Mouse (Mus musculus): Measurements from ENCODE around the gene Snapc1. TPM values are rescaled to one million over a fixed set of nuclear protein-coding genes. Genes with fewer than 3 reads are reported as not detected.

The Snapc1 gene
- polyA plus RNA-seq, 1 experiment: 2.5 TPM

DNA sequence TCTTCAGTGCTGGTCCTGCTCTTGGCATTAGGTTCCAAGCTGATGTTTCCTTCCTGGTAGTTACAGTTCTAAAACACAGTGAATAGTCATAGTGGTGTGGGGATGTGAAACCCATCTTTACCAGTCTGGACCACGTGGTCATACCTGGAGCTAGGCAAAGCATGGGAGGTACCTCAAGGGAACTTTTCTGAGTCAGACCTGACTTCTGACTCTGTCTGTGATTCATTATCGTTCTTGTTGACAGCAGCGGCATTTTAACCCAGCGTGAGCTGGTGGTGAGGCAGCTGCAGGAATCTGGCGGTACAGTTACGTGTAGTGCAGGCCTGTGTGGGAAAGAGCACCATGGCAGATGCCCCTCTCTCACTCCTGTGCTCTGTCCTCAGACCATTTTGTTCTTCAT lies 10.3 kb downstream of the Snapc1 start:
- TF ChIP-seq MYOD1 (IDR thresholded peaks at IDR 0.05; ENCODE audit: control insufficient read depth, insufficient read length, low read depth) (no peak), MAX (IDR thresholded peaks at IDR 0.05) (no peak), FOSL1 (IDR thresholded peaks at IDR 0.05; ENCODE audit: insufficient read depth, low read length, poor library complexity, severe bottlenecking) (no peak), USF1 (IDR thresholded peaks at IDR 0.05; ENCODE audit: low read depth) (no peak), MYOG (IDR thresholded peaks at IDR 0.05; ENCODE audit: control insufficient read depth, extremely low read depth, insufficient read length) (no peak), CTCF (IDR thresholded peaks at IDR 0.05; ENCODE audit: control insufficient read depth, insufficient read depth, insufficient read length) (no peak), CEBPB (IDR thresholded peaks at IDR 0.05; ENCODE audit: low read depth) (no peak)
- H3K79me3 ChIP-seq (ENCODE audit: low read depth): no peaks in the 10 kb centered on the region
- peaks cover 91% of the 10 kb centered on the region for H3K36me3 ChIP-seq (ENCODE audit: control insufficient read depth, insufficient read depth)
- H3K79me2 ChIP-seq (ENCODE audit: control insufficient read depth, insufficient read depth): no peaks in the 10 kb centered on the region
- no peak overlapping the region for H3K4me3 ChIP-seq (ENCODE audit: insufficient read depth, poor library complexity, severe bottlenecking)
- no peak overlapping the region for H3ac ChIP-seq (ENCODE audit: control insufficient read depth, insufficient read length, low read depth)
- no peaks in the 10 kb centered on the region for H3K27me3 ChIP-seq (ENCODE audit: control insufficient read depth, insufficient read depth, insufficient read length)

DNA sequence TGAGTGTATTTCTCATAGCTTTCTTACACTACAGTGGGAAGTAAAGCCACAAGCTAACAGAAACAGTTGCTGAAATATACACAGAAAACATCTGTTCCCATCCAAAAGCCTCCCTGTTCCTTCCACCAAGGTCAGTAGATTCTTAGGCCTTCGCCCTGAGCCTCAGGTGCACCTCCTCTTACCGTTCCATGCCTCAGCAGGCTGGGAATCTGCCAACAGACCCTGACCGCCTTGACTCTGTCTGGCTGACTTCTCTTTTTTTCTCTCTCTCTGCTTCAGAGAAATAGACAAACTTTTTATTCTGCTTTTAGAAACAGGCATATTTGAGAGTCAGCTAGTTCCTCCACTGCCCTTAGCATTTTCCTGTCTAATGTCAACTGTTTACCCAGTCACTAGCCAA lies 13.9 kb downstream of the Snapc1 start:
- Histone ChIP-seq H3K79me2 (ENCODE audit: control insufficient read depth, insufficient read depth) (no peaks in the 10 kb centered on the region), H3K36me3 (ENCODE audit: control insufficient read depth, insufficient read depth) (peaks cover 85% of the 10 kb centered on the region), H3ac (ENCODE audit: control insufficient read depth, insufficient read length, low read depth) (no peak overlapping the region), H3K4me3 (ENCODE audit: insufficient read depth, poor library complexity, severe bottlenecking) (no peak overlapping the region), H3K27me3 (ENCODE audit: control insufficient read depth, insufficient read depth, insufficient read length) (no peaks in the 10 kb centered on the region), H3K79me3 (ENCODE audit: low read depth) (no peaks in the 10 kb centered on the region)
- no peak for TF ChIP-seq MYOD1 (IDR thresholded peaks at IDR 0.05; ENCODE audit: control insufficient read depth, insufficient read length, low read depth)
- TF ChIP-seq CTCF (IDR thresholded peaks at IDR 0.05; ENCODE audit: control insufficient read depth, insufficient read depth, insufficient read length): no peak
- no peak for TF ChIP-seq MAX (IDR thresholded peaks at IDR 0.05)

DNA sequence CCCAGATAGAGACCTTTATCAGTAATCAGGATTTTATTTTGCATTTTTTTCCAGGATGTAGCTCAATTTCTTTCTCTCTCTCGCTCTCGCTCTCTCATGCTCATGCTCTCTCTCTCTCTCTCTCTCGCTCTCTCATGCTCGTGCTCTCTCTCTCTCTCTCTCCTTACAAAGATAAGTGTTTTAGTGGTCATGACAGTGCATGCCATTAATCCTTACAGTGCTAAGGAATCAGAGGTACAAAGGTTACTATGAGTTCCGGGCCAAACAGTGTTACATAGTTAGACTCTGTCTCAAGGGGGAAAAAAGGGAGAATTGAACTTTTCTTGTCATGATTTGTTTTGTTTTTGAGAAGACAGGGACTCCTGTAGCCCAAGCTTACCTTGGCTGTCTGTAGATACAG lies 15.4 kb downstream of the Snapc1 start:
- no peaks in the 10 kb centered on the region for H3K79me3 ChIP-seq (ENCODE audit: low read depth)
- H3K27me3 ChIP-seq (ENCODE audit: control insufficient read depth, insufficient read depth, insufficient read length): no peaks in the 10 kb centered on the region
- no peak overlapping the region for H3ac ChIP-seq (ENCODE audit: control insufficient read depth, insufficient read length, low read depth)
- H3K79me2 ChIP-seq (ENCODE audit: control insufficient read depth, insufficient read depth): no peaks in the 10 kb centered on the region
- H3K4me3 ChIP-seq (ENCODE audit: insufficient read depth, poor library complexity, severe bottlenecking): no peak overlapping the region
- peaks cover 82% of the 10 kb centered on the region for H3K36me3 ChIP-seq (ENCODE audit: control insufficient read depth, insufficient read depth)
- TF ChIP-seq FOSL1 (IDR thresholded peaks at IDR 0.05; ENCODE audit: insufficient read depth, low read length, poor library complexity, severe bottlenecking) (no peak), CTCF (IDR thresholded peaks at IDR 0.05; ENCODE audit: control insufficient read depth, insufficient read depth, insufficient read length) (no peak), MYOG (IDR thresholded peaks at IDR 0.05; ENCODE audit: control insufficient read depth, extremely low read depth, insufficient read length) (no peak), MYOD1 (IDR thresholded peaks at IDR 0.05; ENCODE audit: control insufficient read depth, insufficient read length, low read depth) (no peak), CEBPB (IDR thresholded peaks at IDR 0.05; ENCODE audit: low read depth) (no peak), USF1 (IDR thresholded peaks at IDR 0.05; ENCODE audit: low read depth) (no peak), MAX (IDR thresholded peaks at IDR 0.05) (no peak)

DNA sequence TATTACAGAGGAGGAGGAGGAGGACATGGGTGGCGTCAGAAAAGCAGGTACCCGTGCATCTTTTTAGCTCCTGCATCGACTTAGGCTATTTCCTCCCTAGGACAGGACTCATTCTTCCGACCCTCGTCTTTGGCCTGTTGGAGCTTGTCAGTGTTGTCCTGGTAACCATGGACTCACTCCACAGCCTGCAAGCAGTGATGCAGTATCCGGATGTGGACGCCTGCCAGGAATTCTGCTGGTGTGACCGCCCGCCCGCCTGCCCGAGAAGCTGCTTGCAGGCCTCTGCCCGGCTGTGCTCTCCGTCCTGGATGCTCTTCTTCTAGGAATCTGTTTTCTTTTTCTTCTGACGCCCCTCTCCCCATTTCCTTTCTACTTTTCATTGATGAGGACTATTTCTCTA lies 18.3 kb downstream of the Snapc1 start:
- TF ChIP-seq MAX (IDR thresholded peaks at IDR 0.05): no peak
- TF ChIP-seq USF1 (IDR thresholded peaks at IDR 0.05; ENCODE audit: low read depth): no peak
- TF ChIP-seq MYOD1 (IDR thresholded peaks at IDR 0.05; ENCODE audit: control insufficient read depth, insufficient read length, low read depth): no peak
- TF ChIP-seq MYOG (IDR thresholded peaks at IDR 0.05; ENCODE audit: control insufficient read depth, extremely low read depth, insufficient read length): no peak
- no peak for TF ChIP-seq FOSL1 (IDR thresholded peaks at IDR 0.05; ENCODE audit: insufficient read depth, low read length, poor library complexity, severe bottlenecking)
- TF ChIP-seq CEBPB (IDR thresholded peaks at IDR 0.05; ENCODE audit: low read depth): no peak
- TF ChIP-seq CTCF (IDR thresholded peaks at IDR 0.05; ENCODE audit: control insufficient read depth, insufficient read depth, insufficient read length): no peak
- Histone ChIP-seq H3K4me3 (ENCODE audit: insufficient read depth, poor library complexity, severe bottlenecking) (no peak overlapping the region), H3K79me2 (ENCODE audit: control insufficient read depth, insufficient read depth) (no peaks in the 10 kb centered on the region), H3ac (ENCODE audit: control insufficient read depth, insufficient read length, low read depth) (no peak overlapping the region), H3K79me3 (ENCODE audit: low read depth) (no peaks in the 10 kb centered on the region), H3K27me3 (ENCODE audit: control insufficient read depth, insufficient read depth, insufficient read length) (no peaks in the 10 kb centered on the region), H3K36me3 (ENCODE audit: control insufficient read depth, insufficient read depth) (peaks cover 81% of the 10 kb centered on the region)

DNA sequence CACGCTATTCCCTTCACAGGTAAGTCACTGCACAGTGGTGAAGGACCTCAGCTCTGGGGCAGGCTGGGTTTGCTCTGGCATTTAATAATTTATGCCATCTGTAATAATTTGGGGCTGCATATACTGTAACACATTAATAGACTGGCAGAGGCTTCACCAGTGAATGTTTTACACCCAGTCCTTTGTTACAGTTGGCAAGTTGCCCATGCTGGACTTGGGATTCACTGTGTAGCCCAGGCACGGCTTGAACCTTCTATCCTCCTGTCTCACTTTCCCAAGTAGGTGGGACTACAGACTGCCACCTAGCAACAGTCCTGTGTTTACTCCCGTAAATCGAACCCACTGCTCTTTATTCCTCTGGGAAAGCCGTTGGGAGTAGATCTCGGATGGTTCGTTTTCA lies 22.0 kb downstream of the Snapc1 start:
- Histone ChIP-seq H3K79me2 (ENCODE audit: control insufficient read depth, insufficient read depth) (no peaks in the 10 kb centered on the region), H3K36me3 (ENCODE audit: control insufficient read depth, insufficient read depth) (peaks cover 55% of the 10 kb centered on the region)
- TF ChIP-seq MAX (IDR thresholded peaks at IDR 0.05): no peak
- no peak for TF ChIP-seq MYOD1 (IDR thresholded peaks at IDR 0.05; ENCODE audit: control insufficient read depth, insufficient read length, low read depth)
- TF ChIP-seq MYOG (IDR thresholded peaks at IDR 0.05; ENCODE audit: control insufficient read depth, extremely low read depth, insufficient read length): no peak
- TF ChIP-seq CEBPB (IDR thresholded peaks at IDR 0.05; ENCODE audit: low read depth): no peak
- no peak for TF ChIP-seq FOSL1 (IDR thresholded peaks at IDR 0.05; ENCODE audit: insufficient read depth, low read length, poor library complexity, severe bottlenecking)
- TF ChIP-seq CTCF (IDR thresholded peaks at IDR 0.05; ENCODE audit: control insufficient read depth, insufficient read depth, insufficient read length): no peak

DNA sequence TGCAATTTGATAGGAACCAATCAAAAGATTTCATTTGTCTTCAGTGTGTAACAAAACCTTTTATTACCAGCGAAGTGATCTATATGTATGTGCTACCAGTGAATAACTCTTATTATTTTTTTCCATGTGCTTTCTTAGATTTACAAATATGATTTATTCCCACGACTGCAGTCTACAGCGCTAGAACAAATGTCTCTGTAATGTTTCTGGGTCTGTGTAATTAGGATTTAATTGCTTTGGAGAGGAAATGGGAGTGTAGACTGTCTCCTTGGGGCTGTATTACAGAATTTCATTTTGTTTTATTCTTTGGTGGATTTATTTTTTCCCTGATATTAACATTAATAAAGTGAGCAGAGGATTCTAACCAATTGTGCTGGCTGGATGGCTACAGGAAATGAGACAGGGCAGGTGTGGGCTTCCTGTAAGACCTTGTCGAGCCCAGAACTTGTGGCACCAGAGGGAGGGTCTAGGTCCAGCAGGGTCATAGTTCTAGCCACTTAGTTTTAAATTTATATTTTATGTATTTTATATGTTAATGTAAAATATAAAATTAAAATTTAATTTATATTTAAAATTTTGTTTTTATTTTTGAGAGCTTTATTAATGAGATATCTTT lies 24.2 kb downstream of the Snapc1 start:
- Histone ChIP-seq H3K79me3 (ENCODE audit: low read depth) (no peaks in the 10 kb centered on the region), H3K4me3 (ENCODE audit: insufficient read depth, poor library complexity, severe bottlenecking) (no peak overlapping the region), H3K27me3 (ENCODE audit: control insufficient read depth, insufficient read depth, insufficient read length) (no peaks in the 10 kb centered on the region), H3K36me3 (ENCODE audit: control insufficient read depth, insufficient read depth) (peaks cover 34% of the 10 kb centered on the region), H3K79me2 (ENCODE audit: control insufficient read depth, insufficient read depth) (no peaks in the 10 kb centered on the region), H3ac (ENCODE audit: control insufficient read depth, insufficient read length, low read depth) (no peak overlapping the region)
- no peak for TF ChIP-seq MYOG (IDR thresholded peaks at IDR 0.05; ENCODE audit: control insufficient read depth, extremely low read depth, insufficient read length)

More for the DNA sequence above, 22.0 kb downstream of the Snapc1 start:
- H3K4me3 ChIP-seq (ENCODE audit: insufficient read depth, poor library complexity, severe bottlenecking): no peak overlapping the region
- no peaks in the 10 kb centered on the region for H3K79me3 ChIP-seq (ENCODE audit: low read depth)
- H3K27me3 ChIP-seq (ENCODE audit: control insufficient read depth, insufficient read depth, insufficient read length): no peaks in the 10 kb centered on the region
- no peak overlapping the region for H3ac ChIP-seq (ENCODE audit: control insufficient read depth, insufficient read length, low read depth)
